In genomic region chr11:19979338-19979737, GRCm38 (mm10) we compare ENCODE assay signal across 8 mouse cellular contexts. TPM values are rescaled to one million over a fixed set of nuclear protein-coding genes. Genes with fewer than 3 reads are reported as not detected.
DNase-seq lines count a peak whose midpoint lies in the region; ATAC-seq and TF ChIP-seq lines count a peak whose summit lies in the region.

No protein-coding gene starts in this region.

- H3K9ac ChIP-seq in heart, adult 2 months (ENCODE audit: low read depth, low read length) = peak overlapping the region; percentile 13; the same call in 1 of the 2 replicates

- peak overlapping the region; percentile 17 for H3K27ac ChIP-seq in heart, adult 2 months
- no peak overlapping the region for H3K27ac ChIP-seq in bone marrow, adult 2 months (ENCODE audit: control insufficient read depth, insufficient read depth, low read depth, low read length, poor library complexity)

- H3K27me3 ChIP-seq in heart, adult 2 months (ENCODE audit: control insufficient read depth, insufficient read depth, low read length) = no peaks in the 10 kb centered on the region

- H3K4me3 ChIP-seq in heart, adult 2 months = peak overlapping the region; percentile 50
- H3K4me3 ChIP-seq in bone marrow, adult 2 months (replicated peaks; ENCODE audit: control insufficient read depth, low read depth, low read length) = peak overlapping the region; percentile 26

- intact Hi-C loops in heart, adult 2 months (cut with DNase I) = no loop called here
- intact Hi-C loops in heart, postnatal 14 days (cut with DNase I) = no loop called here

- no peak for TF ChIP-seq POLR2A in heart, adult 2 months (IDR thresholded peaks at IDR 0.05; ENCODE audit: insufficient read depth, low read depth, low read length)
- no peak for TF ChIP-seq POLR2A in bone marrow, adult 2 months (IDR thresholded peaks at IDR 0.05; ENCODE audit: borderline replicate concordance, control insufficient read depth, low read depth, low read length)

- 23% methylated on average over 14 of the region's 14 CpGs for WGBS in heart, adult 2 months
- 8% methylated on average over 14 of the region's 14 CpGs for WGBS in bone marrow, adult 2 months
- 4% methylated on average over 14 of the region's 14 CpGs for WGBS in large intestine, adult 2 months

- peak in 1 of 2 experiments; percentile 56 for DNase-seq in heart, adult 2 months
- no peak for DNase-seq in heart, postnatal 14 days
- peak; percentile 94 for DNase-seq in 416B (ENCODE audit: low read depth)
- peak; percentile 85 for DNase-seq in large intestine, adult 2 months (ENCODE audit: low read depth, low spot score)
- DNase-seq in retina, postnatal 1 day = no peak
- DNase-seq in cerebellum, adult 8-10 months = no peak

- no peak for TF ChIP-seq CTCF in heart, adult 2 months (IDR thresholded peaks at IDR 0.05)
- no peak for TF ChIP-seq CTCF in bone marrow, adult 2 months (IDR thresholded peaks at IDR 0.05; ENCODE audit: control insufficient read depth, insufficient read depth, low read length)

- no peak for TF ChIP-seq EP300 in heart, adult 2 months (IDR thresholded peaks at IDR 0.05; ENCODE audit: insufficient read depth, low read depth, low read length)

- ATAC-seq in monocyte, adult 5-6 weeks (replicated peaks; ENCODE audit: insufficient number of reproducible peaks, low FRiP score, low TSS enrichment, poor library complexity, severe bottlenecking) = peak; percentile 80

- peaks cover 22% of the 10 kb centered on the region for H3K4me1 ChIP-seq in heart, adult 2 months (ENCODE audit: control insufficient read depth, insufficient read depth, low read length)
- H3K4me1 ChIP-seq in bone marrow, adult 2 months (ENCODE audit: control insufficient read depth, insufficient read depth, low read length) = peaks cover 2% of the 10 kb centered on the region; the same call in 1 of the 2 replicates

- H3K79me2 ChIP-seq in heart, adult 2 months (replicated peaks; ENCODE audit: control insufficient read depth, insufficient read depth, low read length) = peaks cover 7% of the 10 kb centered on the region

- peaks cover 7% of the 10 kb centered on the region for H3K36me3 ChIP-seq in heart, adult 2 months (ENCODE audit: control insufficient read depth, insufficient read depth, low read length)

RNA-seq across cellular contexts. Expression of gene Spred2, which starts 55.2 kb away (rescaled TPM):
- 10 to 100 TPM; 22.0 to 22.1 TPM for total RNA-seq in heart, adult 2 months (2021)
- 18.5 and 20.6 TPM in 2 replicates for polyA plus RNA-seq in heart, adult 2 months (2012; rRNA removed)
- total RNA-seq in heart, postnatal 14 days (2021) = 10 to 100 TPM; 27.1 to 27.3 TPM
- 3.5 and 7.1 TPM in 2 replicates for polyA plus RNA-seq in bone marrow, adult 2 months (2011; ENCODE audit: insufficient read depth, insufficient read length, low replicate concordance, missing spikeins)
- polyA plus RNA-seq in large intestine, adult 2 months (2012; rRNA removed) = 10.9 and 17.2 TPM in 2 replicates
- total RNA-seq in monocyte, adult 5-6 weeks (2017) = 4.4 to 10.0 TPM (median 6.4 TPM) in 3 replicates

Comparison
In these comparisons a context has a peak if more than half of its experiments do, and no peak if none do; other contexts are left out.
1. DNase-seq: peak in 416B (single experiment) and large intestine, adult 2 months (single experiment); none in heart, postnatal 14 days (0 of 2), retina, postnatal 1 day (single experiment) and cerebellum, adult 8-10 months (single experiment).